Mouse (Mus musculus) thymus, postnatal 10 days (tissue): ENCODE results near the gene Vmo1.
"Not testable (repeated sequence)": the region's sequence is repeated elsewhere in the genome, so short reads cannot be mapped to it uniquely, and the experiment has no call there.

Source experiments
- DNase-seq, 2 experiments: peaks; one replicate each; pipeline ENCODE4 v3.0.0; 2021; ENCODE audit warnings: low spot score in 2 of 2

Vmo1 gene

GRCm38 (mm10) chr11:70514288-70514687 is at the start of gene Vmo1:
Gene Vmo1 (minus strand): TSS chr11:70514616.
- DNase-seq, result no peak

GRCm38 (mm10) chr11:70563470-70564275 is 49.3 kb upstream of the Vmo1 start:
- DNase-seq, result peak; percentile 21 to 33

GRCm38 (mm10) chr11:70562995-70563469 is 48.6 kb upstream of the Vmo1 start:
- no peak for DNase-seq

- DNase-seq, result peak; percentile 84 to 92
Observed at GRCm38 (mm10) chr11:70562287-70562994, 48.0 kb upstream of the Vmo1 start, which contains the start of gene Mink1. Gene Mink1 (plus strand): TSS chr11:70562881.

GRCm38 (mm10) chr11:70561937-70562286 is 47.5 kb upstream of the Vmo1 start:
- DNase-seq, result no peak

- DNase-seq, result no peak
Observed at GRCm38 (mm10) chr11:70557545-70557944, 43.1 kb upstream of the Vmo1 start.

GRCm38 (mm10) chr11:70553940-70554339 is 39.5 kb upstream of the Vmo1 start:
- DNase-seq, result no peak

GRCm38 (mm10) chr11:70551526-70551925 is 37.1 kb upstream of the Vmo1 start:
- DNase-seq, result no peak

- DNase-seq, result no peak
Observed at GRCm38 (mm10) chr11:70544496-70544895, 30.1 kb upstream of the Vmo1 start.

GRCm38 (mm10) chr11:70541415-70541814 is 27.0 kb upstream of the Vmo1 start:
- no peak for DNase-seq

- DNase-seq, result no peak
Observed at GRCm38 (mm10) chr11:70540928-70541327, 26.5 kb upstream of the Vmo1 start.

- DNase-seq, result peak; percentile 75 to 76
Observed at GRCm38 (mm10) chr11:70539877-70540587, 25.6 kb upstream of the Vmo1 start, which contains the start of gene Pld2. Gene Pld2 (plus strand): TSS chr11:70540064.

- DNase-seq, result no peak
Observed at GRCm38 (mm10) chr11:70539423-70539822, 25.0 kb upstream of the Vmo1 start.

- no peak for DNase-seq
Observed at GRCm38 (mm10) chr11:70532839-70533238, 18.4 kb upstream of the Vmo1 start, which contains the start of gene Gm40193. Gene Gm40193 (minus strand): TSS chr11:70532939.

GRCm38 (mm10) chr11:70531065-70531464 is 16.6 kb upstream of the Vmo1 start:
- not testable (repeated sequence) for DNase-seq

GRCm38 (mm10) chr11:70528610-70529009 is 14.2 kb upstream of the Vmo1 start:
- no peak for DNase-seq

- no peak for DNase-seq
Observed at GRCm38 (mm10) chr11:70526211-70526610, 11.8 kb upstream of the Vmo1 start.

- no peak for DNase-seq
Observed at GRCm38 (mm10) chr11:70525726-70526125, 11.3 kb upstream of the Vmo1 start.

- peak; percentile 85 to 91 for DNase-seq
Observed at GRCm38 (mm10) chr11:70525184-70525678, 10.8 kb upstream of the Vmo1 start, which contains the start of gene Psmb6. Gene Psmb6 (plus strand): TSS chr11:70525367.

GRCm38 (mm10) chr11:70524782-70525181 is 10.4 kb upstream of the Vmo1 start:
- DNase-seq, result no peak

- DNase-seq, result not testable (repeated sequence)
Observed at GRCm38 (mm10) chr11:70523306-70523989, 9.0 kb upstream of the Vmo1 start.
